Mouse (Mus musculus) cortical plate, adult 2 months (tissue): Measurements from ENCODE around the gene Mrps23.

Experiments
- CTCF ChIP-seq: fragments of 200-500 bp; IDR thresholded peaks from 2 replicates; pipeline ENCODE4 v1.5.1; 2011; ENCODE audit warnings: mild to moderate bottlenecking, control low read depth, low read length; ENCODE audit not compliant: insufficient read depth; ENCODE audit errors: extremely low read depth
- POLR2A ChIP-seq: fragments of 200-500 bp; IDR thresholded peaks from 2 replicates; pipeline ENCODE4 v1.6.1; 2011; ENCODE audit warnings: mild to moderate bottlenecking, low read length, control low read depth; ENCODE audit not compliant: insufficient read depth; ENCODE audit errors: extremely low read depth

- no peak for TF ChIP-seq CTCF
- no peak for TF ChIP-seq POLR2A
Observed at GRCm38 (mm10) chr11:88159389-88159788, 44.8 kb upstream of the Mrps23 start.
